Mouse (Mus musculus) hindbrain, embryonic 14.5 days (tissue): ENCODE data around the gene Bhlhe41. TPM values are rescaled to one million over a fixed set of nuclear protein-coding genes. Genes with fewer than 3 reads are reported as not detected.

Source experiments
- ATAC-seq: fragments of 200-750 bp; cut with Nextera tagmentation; 2 replicates; pipeline ENCODE4 v1.8.0; 2017; ENCODE audit warnings: moderate number of reproducible peaks, mild to moderate bottlenecking, moderate TSS enrichment, moderate library complexity; ENCODE audit not compliant: low FRiP score
- DNase-seq: peaks from one replicate; pipeline ENCODE4 v3.0.0-alpha.2; 2015; ENCODE audit warnings: low spot score
- H3K27ac ChIP-seq: fragments of 300-500 bp; sonication (generic); 2 replicates; pipeline ENCODE4 v1.5.1; 2014; ENCODE audit warnings: mild to moderate bottlenecking, moderate library complexity
- H3K27me3 ChIP-seq: fragments of 300-500 bp; sonication (generic); 2 replicates; pipeline ENCODE4 v1.6.1; 2014; ENCODE audit warnings: mild to moderate bottlenecking, low read length, mixed read lengths; ENCODE audit not compliant: control insufficient read depth, insufficient read depth
- H3K36me3 ChIP-seq: fragments of 300-500 bp; sonication (generic); replicated peaks from 2 replicates; pipeline ENCODE4 v1.6.1; 2014; ENCODE audit not compliant: control insufficient read depth, insufficient read depth
- H3K4me1 ChIP-seq: fragments of 300-500 bp; sonication (generic); replicated peaks from 2 replicates; pipeline ENCODE4 v1.6.1; 2014; ENCODE audit warnings: antibody characterized with exemption, low read length, mixed read lengths; ENCODE audit not compliant: control insufficient read depth, insufficient read depth
- H3K4me2 ChIP-seq: fragments of 300-500 bp; sonication (generic); replicated peaks from 2 replicates; pipeline ENCODE4 v1.6.1; 2014; ENCODE audit warnings: mild to moderate bottlenecking, moderate library complexity
- H3K4me3 ChIP-seq: fragments of 300-500 bp; sonication (generic); replicated peaks from 2 replicates; pipeline ENCODE4 v1.5.1; 2014; ENCODE audit warnings: mild to moderate bottlenecking, low read length
- H3K9ac ChIP-seq: fragments of 300-500 bp; sonication (generic); 2 replicates; pipeline ENCODE4 v1.6.1; 2014
- H3K9me3 ChIP-seq: fragments of 300-500 bp; sonication (generic); 2 replicates; pipeline ENCODE4 v1.6.1; 2016; ENCODE audit warnings: low read length; ENCODE audit not compliant: control insufficient read depth
- WGBS: fragments of 180-500 bp; shearing (Covaris S2); extraction: QIAGEN DNeasy Blood & Tissue Kit; methylation state at CpG from one replicate; pipeline ENCODE4 v1.1.7; 2014; 5-methylcytosine and 5-hydroxymethylcytosine counted together
- polyA plus RNA-seq: library from polyadenylated mRNA; unstranded; fragments of >200 nt; fragmentation: Nextera tagmentation; extraction: Ambion mirVana; gene quantifications from 2 replicates; pipeline ENCODE4 v1.2.1, GENCODE M21; 2014

Gene Bhlhe41
- polyA plus RNA-seq, 1 experiment from 2014 or later: 5.2 TPM

GRCm38 (mm10) chr6:145853356-145854079 lies 11.8 kb downstream of the Bhlhe41 start:
- Histone ChIP-seq H3K4me1 (peaks cover 11% of the 10 kb centered on the region; the same call in 1 of the 2 replicates), H3K4me3 (no peak overlapping the region), H3K4me2 (no peak overlapping the region), H3K27ac (no peak overlapping the region), H3K9me3 (no peaks in the 10 kb centered on the region), H3K36me3 (no peaks in the 10 kb centered on the region), H3K9ac (no peak overlapping the region), H3K27me3 (no peaks in the 10 kb centered on the region)
- WGBS: 93% methylated on average over 10 of the region's 10 CpGs
- DNase-seq (no peak), ATAC-seq (no peak)

DNA sequence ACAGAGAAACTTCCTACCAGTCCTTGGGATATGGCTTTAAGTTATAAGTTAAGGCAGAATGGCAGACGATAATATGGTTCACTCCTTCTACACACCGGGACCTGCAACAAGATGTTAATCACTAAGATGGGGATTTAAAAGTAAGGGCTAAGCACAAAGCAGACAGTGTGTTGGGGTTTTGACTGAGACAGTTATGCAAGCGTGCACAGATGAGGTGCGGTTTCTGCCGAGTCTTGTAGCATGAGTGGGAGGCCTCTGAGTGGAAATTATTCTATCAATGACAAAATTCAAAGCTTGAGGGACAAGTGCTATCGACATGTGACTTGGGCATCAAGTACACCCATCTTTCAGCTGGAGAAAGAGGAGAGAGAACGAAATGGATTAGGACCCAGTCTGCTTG lies 12.7 kb downstream of the Bhlhe41 start:
- Histone ChIP-seq H3K27ac (no peak overlapping the region), H3K4me2 (no peak overlapping the region), H3K9ac (no peak overlapping the region), H3K9me3 (no peaks in the 10 kb centered on the region), H3K36me3 (no peaks in the 10 kb centered on the region), H3K4me3 (no peak overlapping the region), H3K27me3 (no peaks in the 10 kb centered on the region), H3K4me1 (peaks cover 11% of the 10 kb centered on the region; the same call in 1 of the 2 replicates)
- ATAC-seq: no peak
- WGBS: 94% methylated on average over 7 of the region's 7 CpGs
- DNase-seq: no peak

DNA sequence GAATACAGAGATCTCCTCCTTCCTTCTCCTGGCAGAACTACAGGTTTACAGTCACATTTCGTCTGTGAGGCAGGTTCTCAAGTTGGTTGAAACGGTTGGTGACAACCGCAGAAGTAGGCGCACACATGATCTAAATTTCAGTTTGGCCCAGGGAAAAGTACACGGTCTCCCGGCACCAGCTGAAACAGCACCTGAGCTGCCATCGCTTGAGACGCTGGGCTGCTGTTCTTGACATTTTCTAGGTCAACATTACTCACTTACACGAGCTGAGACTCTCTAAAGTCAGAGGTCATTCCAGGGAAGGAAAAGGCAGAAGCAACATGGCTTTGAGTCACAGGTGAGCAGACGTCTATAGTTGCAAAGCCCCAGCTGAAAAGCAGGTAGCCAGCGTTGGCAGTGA lies 13.4 kb downstream of the Bhlhe41 start:
- Histone ChIP-seq H3K9ac (no peak overlapping the region), H3K4me3 (no peak overlapping the region), H3K9me3 (no peaks in the 10 kb centered on the region), H3K27me3 (no peaks in the 10 kb centered on the region), H3K4me1 (peaks cover 11% of the 10 kb centered on the region; the same call in 1 of the 2 replicates), H3K4me2 (no peak overlapping the region), H3K36me3 (no peaks in the 10 kb centered on the region), H3K27ac (no peak overlapping the region)
- WGBS: 86% methylated on average over 11 of the region's 11 CpGs
- ATAC-seq (no peak), DNase-seq (no peak)

DNA sequence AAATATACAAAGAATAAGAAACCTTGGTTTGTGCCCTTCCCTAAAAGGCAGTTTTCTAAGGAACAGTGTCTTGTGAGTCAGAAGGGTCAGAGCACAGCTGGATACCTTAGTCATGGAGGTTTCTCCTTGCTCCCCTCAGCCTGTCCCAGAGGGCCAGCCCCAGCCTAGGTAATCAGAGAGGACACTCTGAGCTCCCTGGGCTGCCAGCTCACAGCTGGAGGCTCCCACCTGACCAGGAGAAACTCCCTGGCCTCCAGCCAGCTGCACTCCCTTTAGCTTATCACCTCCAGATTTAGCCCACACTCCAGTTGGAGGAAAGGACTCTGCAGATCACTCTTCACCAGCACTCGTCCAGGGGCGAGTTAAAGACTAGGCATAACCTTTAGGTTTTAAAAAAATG lies 14.6 kb downstream of the Bhlhe41 start:
- no peaks in the 10 kb centered on the region for H3K9me3 ChIP-seq
- H3K9ac ChIP-seq: no peak overlapping the region
- H3K27ac ChIP-seq: no peak overlapping the region
- no peak overlapping the region for H3K4me3 ChIP-seq
- 62% methylated on average over 2 of the region's 2 CpGs for whole genome bisulfite sequencing
- H3K36me3 ChIP-seq: no peaks in the 10 kb centered on the region
- no peak overlapping the region for H3K4me2 ChIP-seq
- no peaks in the 10 kb centered on the region for H3K27me3 ChIP-seq
- no peak for DNase-seq
- ATAC-seq: no peak
- peaks cover 7% of the 10 kb centered on the region; the same call in 1 of the 2 replicates for H3K4me1 ChIP-seq

- no peak overlapping the region for H3K9ac ChIP-seq
- H3K9me3 ChIP-seq: no peaks in the 10 kb centered on the region
- H3K4me3 ChIP-seq: no peak overlapping the region
- no peak overlapping the region for H3K27ac ChIP-seq
- H3K27me3 ChIP-seq: no peaks in the 10 kb centered on the region
- no peak for DNase-seq
- WGBS: 93% methylated on average over 8 of the region's 8 CpGs
- no peaks in the 10 kb centered on the region for H3K36me3 ChIP-seq
- no peaks in the 10 kb centered on the region for H3K4me1 ChIP-seq
- no peak overlapping the region for H3K4me2 ChIP-seq
- ATAC-seq: no peak
These were observed 17.7 kb downstream of the Bhlhe41 start for GRCm38 (mm10) chr6:145847661-145848060.

DNA sequence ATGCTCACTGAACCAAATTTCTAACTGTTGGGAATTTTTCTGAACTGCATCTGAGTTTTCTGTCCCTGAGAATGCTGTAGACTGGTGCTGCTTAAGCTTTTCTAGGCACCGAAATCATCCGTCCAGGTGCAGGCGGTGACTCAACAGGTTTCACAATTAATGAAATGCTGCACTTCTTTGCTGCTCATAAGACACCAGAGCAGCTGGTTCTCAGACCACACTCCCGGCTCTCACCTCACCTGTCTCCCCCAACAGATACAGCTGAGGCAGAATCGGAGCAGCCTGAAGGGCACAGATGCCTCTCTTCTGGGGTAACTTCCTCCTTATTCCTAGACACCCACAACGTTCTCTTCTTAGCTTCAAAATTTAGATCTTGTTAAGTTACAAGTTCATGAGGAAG lies 18.4 kb downstream of the Bhlhe41 start:
- H3K9me3 ChIP-seq: no peaks in the 10 kb centered on the region
- DNase-seq (no peak), ATAC-seq (no peak)
- no peaks in the 10 kb centered on the region for H3K4me1 ChIP-seq
- no peak overlapping the region for H3K4me2 ChIP-seq
- WGBS: 93% methylated on average over 6 of the region's 6 CpGs
- no peaks in the 10 kb centered on the region for H3K36me3 ChIP-seq
- no peak overlapping the region for H3K9ac ChIP-seq
- H3K27me3 ChIP-seq: no peaks in the 10 kb centered on the region
- no peak overlapping the region for H3K27ac ChIP-seq
- no peak overlapping the region for H3K4me3 ChIP-seq

DNA sequence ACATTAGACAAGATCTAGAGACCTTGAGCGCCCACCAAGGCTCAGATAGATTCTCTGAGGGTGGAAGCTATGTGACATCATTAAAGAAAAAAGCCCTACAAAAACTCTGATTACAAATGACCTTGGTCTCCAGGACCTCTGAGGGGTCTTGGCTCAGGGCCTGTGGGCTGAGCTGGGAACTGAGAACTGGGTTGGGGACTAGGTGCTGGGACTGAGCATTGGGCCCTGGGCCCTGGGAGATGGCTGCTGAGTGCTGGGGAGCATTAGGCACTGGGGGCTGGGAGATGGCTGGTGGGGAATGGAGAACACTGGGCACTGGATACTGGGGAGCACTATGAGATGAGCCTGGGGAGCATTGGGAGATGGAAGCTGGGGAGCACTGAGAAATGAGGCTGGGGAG lies 19.3 kb downstream of the Bhlhe41 start:
- H3K9ac ChIP-seq: no peak overlapping the region
- 87% methylated on average over 1 of the region's 1 CpGs for WGBS
- no peak overlapping the region for H3K27ac ChIP-seq
- no peaks in the 10 kb centered on the region for H3K36me3 ChIP-seq
- ATAC-seq (no peak), DNase-seq (no peak)
- no peaks in the 10 kb centered on the region for H3K4me1 ChIP-seq
- no peaks in the 10 kb centered on the region for H3K27me3 ChIP-seq
- no peak overlapping the region for H3K4me2 ChIP-seq
- H3K4me3 ChIP-seq: no peak overlapping the region
- H3K9me3 ChIP-seq: no peaks in the 10 kb centered on the region

DNA sequence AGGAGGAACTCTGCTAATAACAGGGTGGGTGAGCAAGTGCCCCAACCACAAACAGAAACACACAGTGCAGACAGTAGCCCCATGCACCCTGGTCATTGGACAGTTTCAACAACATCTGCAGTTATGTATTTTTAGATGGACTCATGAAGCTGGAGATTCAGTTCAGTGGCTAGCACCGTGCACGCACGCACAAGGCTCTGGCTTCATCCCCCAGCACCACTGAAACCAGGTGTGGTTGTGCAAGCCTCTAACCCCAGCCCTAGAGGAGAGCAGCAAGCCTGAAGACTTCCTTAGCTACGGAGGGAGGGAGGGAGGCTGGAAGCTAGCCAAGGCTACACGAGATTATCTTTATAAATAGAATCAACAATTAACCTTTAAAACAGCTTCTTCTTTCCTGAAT lies 19.7 kb downstream of the Bhlhe41 start:
- Histone ChIP-seq H3K27me3 (no peaks in the 10 kb centered on the region), H3K4me3 (no peak overlapping the region), H3K27ac (no peak overlapping the region), H3K9me3 (no peaks in the 10 kb centered on the region), H3K4me2 (no peak overlapping the region), H3K9ac (no peak overlapping the region), H3K4me1 (no peaks in the 10 kb centered on the region), H3K36me3 (no peaks in the 10 kb centered on the region)
- DNase-seq: no peak
- whole genome bisulfite sequencing: 79% methylated on average over 5 of the region's 5 CpGs
- ATAC-seq: no peak

DNA sequence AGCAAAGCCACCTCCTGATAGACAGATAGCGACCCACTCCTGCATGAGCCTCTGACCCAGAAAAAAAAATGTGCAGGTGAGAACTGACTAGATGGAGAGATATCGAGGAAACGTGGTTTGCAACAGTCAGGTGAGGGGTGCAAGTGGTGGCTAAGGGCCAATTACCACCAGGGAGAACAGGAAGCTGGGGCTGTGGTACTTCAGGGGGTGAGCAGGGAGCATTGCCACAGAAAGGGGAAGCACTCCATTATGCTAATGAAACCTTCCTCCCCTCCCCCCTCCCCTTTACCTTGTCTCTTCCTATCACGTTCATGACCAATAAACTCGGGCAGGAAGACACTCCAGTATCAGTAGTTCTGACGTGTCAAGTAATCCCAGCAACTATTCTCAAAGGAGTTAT lies 30.0 kb downstream of the Bhlhe41 start:
- Histone ChIP-seq H3K4me1 (no peaks in the 10 kb centered on the region), H3K27ac (no peak overlapping the region), H3K4me2 (no peak overlapping the region), H3K9ac (no peak overlapping the region), H3K4me3 (no peak overlapping the region), H3K27me3 (no peaks in the 10 kb centered on the region), H3K9me3 (no peaks in the 10 kb centered on the region), H3K36me3 (no peaks in the 10 kb centered on the region)
- 52% methylated on average over 6 of the region's 6 CpGs for WGBS
- DNase-seq: no peak
- no peak for ATAC-seq

DNA sequence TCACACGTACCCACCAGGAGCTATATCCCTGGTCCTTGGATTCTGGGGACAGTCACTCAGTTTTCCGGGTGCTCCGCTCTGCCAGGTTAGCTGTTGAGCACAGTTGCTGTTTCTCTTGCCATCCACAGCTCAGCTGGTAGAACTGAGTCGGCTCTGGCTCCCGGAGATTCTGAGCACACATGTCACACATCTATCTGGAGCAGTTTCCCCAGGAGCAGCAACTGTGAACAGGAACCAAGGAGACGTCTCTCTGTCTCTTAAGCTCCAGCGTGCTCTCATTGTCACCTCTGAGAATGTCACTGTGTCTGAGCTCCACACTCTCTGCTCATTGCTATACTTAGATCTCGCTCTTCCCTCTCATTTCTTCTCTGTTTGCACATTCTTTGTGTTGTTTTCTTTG lies 32.4 kb downstream of the Bhlhe41 start:
- DNase-seq (no peak), ATAC-seq (no peak)
- no peak overlapping the region for H3K9ac ChIP-seq
- no peaks in the 10 kb centered on the region for H3K27me3 ChIP-seq
- WGBS: 73% methylated on average over 8 of the region's 8 CpGs
- no peak overlapping the region for H3K4me2 ChIP-seq
- H3K4me1 ChIP-seq: no peaks in the 10 kb centered on the region
- no peaks in the 10 kb centered on the region for H3K36me3 ChIP-seq
- H3K4me3 ChIP-seq: no peak overlapping the region
- no peak overlapping the region for H3K27ac ChIP-seq
- H3K9me3 ChIP-seq: no peaks in the 10 kb centered on the region
